Mouse (Mus musculus) thymus, postnatal 10 days (tissue): ENCODE measurements at regions not wholly inside any gene's neighbourhood (a gene's known extent, or its start where the extent isn't known, plus 50 kb on each side); places are given as distances from the start of the nearest gene placed in this dataset.

ENCODE experiments used
- DNase-seq, 2 experiments: peaks; one replicate each; pipeline ENCODE4 v3.0.0; 2021; ENCODE audit warnings: low spot score in 2 of 2

DNA sequence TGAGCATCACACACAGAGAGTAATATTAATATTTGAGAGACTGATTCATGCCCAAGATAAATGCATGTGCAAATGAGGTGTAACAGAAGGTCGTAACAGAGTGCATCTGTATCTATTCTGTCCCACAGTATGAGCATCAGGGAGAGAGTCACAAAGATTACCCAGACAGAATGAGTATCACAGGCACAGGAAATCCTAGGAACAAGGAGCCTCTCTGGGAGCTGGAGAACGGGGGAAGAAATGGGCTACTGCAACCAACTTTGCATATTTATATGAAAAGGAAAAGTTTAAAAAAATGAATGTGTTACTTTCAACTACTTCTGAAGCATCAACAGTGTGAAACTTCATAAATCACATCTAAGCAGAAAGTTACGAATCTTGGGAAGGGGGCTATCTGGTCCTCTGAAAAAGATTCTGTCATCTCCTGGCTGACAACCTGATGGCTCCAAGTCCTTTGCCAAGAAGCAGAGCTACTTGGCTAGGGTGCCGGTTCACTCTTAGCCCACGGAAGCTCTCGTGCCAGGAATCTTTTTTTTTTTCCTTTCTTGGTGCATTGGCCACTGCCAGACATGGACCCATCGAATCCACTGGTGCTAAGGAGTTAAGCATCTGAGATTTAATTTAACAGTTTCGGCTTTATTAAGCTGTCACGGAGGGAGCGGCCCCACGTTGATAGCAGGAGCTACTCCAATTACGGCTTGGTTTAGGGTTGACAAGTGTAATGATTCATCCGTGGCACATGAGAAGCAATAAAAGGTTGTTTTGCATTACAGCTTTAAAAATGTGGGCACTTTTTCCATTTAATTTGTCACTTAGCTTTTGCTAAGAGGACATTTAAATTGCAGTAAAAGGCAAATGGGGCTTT lies 277.6 kb upstream of the Smim15 start:
- no peak for DNase-seq

DNA sequence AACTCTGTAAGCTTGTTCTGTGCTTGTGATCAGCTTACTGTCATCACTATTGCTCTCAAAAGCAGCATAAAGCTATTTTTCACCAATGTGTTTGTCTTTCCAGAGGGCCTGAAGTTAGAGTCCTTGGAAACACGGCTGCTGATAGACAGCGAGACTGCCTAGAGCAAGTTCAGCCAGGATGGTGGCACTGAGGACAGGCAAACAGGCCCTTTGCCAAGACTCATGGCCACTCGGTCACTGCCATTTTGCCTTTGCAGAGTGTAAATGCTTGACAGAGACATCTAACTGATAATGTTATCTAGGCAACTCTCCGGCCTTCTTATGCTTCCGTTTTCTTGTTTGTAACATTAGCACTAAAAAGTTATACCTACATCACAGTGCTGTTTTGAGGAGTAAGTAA lies 280.3 kb upstream of the Smim15 start:
- DNase-seq: no peak

DNA sequence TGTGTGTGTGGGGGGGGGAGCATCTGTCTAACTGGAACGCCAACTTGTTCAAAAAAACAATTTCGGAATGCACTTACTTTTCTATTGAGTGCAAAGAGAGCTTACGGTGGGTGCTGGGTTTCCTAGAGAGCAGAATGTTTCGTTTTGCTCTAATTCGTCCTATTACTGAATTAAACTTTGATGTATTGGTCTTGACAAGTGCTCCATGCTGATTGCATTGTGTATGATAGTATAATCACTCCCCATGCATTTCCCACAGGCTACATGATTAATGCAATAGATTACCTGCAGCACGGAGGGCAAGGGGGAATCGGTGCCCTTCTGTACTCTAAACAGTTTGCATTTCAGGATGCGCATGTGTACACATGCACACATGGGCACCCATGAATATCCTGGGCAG lies 283.7 kb upstream of the Smim15 start:
- no peak for DNase-seq

DNA sequence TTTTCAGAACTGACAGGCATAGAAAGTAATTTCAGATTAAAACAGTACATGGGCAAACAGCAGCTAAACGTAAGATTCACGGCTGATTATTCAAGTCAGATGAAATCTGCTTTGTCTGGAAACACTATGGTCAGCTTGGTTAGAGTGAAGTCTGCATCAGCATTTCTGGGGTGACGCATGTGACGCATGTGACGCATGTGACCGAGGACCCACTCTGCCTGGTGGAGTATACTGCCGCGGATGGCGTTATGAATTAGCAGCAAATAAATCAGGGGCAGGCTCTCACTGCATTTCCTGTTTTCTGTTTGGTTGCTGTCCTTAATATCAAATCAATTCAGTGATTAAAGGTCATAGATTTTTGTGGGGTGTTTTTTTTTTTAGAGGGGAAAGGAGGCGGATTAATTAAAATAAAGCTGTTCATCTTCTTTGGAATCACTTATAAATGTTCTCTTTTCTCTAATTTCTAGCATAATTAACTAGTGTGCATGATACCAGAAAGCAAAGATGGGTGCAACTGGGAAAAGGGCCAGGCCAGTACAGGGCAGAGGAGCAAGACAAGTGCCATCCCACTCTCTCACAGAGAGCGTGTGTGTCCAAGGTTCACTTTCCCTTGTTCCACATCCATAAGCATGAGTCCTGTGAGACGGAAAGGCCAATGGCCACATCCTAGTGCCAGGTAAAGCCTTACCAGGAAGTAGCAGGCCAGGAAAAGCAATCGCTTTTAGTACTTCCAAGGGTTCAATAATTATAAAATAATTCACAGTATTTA lies 285.7 kb upstream of the Smim15 start:
- DNase-seq: no peak

DNA sequence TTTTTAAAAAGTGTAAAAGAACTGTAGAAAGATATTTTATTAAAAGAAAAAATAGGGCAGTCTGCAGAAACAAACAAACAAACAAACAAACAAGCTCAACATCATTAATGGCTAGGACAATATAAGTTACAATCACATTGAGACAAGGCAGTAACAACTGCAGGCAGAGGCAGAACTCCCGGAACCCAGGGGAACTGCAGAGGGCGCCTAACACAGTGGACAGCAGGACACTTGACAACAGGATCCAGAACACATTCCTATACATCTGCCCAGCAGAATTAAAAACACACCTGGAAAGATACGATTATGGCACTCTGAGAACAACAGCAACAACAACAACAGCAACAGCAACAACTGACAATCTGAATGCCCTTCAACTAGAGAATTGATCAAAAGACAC lies 291.5 kb upstream of the Smim15 start:
- DNase-seq: no peak

DNA sequence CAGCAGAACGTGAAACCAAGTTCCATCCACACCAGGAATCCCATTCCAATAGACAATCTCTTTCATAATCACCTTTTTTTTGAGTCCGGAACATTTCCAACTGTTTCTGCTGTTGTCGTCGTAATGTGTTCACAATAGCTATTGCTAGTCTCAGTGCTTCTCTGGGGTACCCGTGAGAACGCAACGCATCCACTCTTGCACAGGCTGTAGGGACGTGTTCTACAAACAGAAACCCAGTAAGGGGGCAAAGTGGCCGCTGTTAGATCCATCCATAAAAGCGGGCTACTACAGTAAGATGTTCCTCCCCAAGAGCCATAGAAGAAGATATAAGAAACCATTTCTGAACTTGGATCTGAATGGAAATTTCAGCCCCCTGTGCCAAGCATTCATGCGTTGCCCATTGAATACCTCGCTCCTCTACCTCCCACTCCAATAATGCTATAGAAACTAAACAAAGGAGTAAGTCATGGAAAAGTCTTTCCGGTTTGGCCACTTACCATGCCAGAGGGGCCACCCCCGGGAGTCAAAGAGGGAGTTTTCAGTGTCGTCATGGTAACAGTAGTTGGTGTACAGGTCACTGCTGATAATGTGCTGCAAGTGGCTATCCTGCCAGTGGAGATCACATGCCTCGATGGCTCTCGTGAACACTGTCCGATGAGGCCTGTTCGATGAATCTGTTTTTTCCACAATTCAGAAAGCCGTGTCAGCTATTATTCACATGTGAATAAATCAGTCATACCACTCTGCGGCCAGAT lies 300.6 kb upstream of the Smim15 start:
- no peak for DNase-seq

DNA sequence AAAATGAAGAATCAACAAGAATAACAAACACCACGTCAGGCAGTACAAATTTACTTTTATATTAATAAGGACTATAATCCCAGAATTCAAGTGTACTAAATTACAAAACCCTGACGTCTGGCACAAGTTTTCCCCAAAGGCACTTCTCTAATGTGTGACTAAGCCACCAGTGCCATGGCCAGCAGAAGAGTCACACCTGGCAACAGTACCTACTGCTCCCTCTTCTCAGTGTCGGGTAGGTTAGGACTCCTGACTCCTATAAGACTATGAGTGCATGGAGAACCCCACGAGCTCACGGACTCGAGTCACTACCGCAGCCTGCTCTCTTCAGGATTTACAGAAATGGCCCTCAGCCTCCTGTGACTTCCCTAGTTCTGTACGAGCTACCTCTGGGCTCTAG lies 307.7 kb upstream of the Smim15 start:
- DNase-seq: no peak

DNA sequence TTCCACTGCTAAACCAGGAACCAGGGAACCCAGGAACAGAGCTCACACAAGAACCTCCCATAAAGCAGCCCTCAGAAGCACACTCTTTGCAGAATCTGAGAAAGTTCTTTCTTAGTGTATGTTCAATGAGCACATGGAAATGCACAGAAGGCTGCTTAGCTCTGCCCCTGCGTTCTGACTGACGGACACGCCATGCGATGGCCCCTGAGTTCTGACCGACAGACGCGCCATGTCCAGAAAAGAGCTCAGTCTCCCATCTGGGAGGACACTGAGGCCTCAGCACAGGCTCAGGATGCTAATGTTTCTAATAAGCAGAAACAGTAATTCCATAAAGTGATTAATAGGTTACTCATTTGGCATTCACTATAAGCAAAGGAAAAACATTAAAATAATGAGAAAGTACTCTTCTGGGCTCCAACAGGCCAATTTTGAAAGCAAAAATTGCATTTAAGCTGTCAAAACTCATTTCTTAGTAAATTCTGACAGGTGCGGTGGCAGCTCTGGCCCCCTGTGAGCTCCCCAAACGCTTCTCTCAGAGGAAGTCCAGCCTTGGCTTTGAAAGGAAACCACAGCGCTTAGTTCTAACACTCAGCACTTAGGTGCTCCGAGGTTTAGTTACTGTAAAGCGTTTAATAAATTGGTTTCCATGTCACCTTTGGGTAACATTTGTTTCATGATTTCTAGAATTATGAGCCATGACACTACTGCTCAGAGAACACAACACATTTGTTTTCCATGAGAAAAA lies 309.9 kb upstream of the Smim15 start:
- no peak for DNase-seq

DNA sequence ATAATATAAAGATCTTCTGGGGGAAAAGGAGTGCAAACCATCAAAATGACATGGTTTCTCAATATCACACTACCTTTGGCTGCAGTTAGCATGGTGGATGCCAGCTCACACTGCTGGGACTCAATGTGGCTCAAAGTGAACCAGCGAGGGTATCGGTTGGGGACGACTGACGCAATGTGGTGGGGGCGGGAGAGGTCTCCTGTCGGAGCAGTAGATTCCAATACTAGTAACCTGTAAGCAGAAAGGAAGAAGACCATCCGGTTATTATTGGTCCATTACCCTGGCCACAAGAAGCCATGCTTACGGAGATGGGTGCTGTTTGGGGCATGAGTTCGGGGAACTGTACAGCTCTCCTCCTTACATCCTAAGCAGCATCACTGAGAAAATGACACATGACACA lies 313.3 kb upstream of the Smim15 start:
- no peak for DNase-seq

DNA sequence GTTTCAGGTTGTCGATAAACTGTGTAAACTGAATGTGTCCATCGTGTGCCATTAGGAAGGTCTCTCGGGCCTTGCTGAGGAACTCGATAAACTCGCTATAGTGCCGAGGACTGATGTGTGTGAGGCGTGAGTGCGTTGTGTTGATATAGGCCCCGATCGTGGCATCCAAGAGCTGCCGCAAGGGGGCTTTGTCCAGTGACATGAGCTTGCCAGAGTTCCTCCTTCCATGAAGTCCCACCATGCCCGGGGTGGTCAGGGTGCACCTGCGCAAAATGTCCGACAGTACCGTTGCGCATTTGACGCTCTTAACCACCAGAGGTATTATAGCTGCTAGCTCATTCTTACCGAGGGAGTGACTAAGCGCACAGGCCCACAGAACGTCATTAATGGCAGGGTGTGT lies 317.8 kb upstream of the Smim15 start:
- no peak for DNase-seq

DNA sequence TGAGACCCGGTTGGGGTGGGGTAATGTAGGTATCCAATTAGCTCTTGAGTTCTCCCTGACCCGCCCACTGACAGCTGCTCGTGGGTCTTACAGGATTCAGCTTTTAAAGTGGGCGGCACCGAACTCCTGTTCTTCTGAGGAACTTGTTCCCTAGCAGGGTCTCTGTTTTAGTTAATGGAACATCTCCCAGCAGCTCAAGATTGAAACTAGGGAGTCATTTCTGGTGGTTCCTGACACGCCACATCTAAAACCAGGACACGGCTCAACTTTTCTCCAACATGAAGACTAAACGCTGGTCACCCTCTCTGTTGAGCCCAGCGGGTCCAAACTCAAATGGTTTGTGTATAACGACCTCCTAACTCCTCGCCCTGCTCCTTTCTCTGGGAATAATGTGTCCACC lies 322.3 kb upstream of the Smim15 start:
- no peak for DNase-seq

DNA sequence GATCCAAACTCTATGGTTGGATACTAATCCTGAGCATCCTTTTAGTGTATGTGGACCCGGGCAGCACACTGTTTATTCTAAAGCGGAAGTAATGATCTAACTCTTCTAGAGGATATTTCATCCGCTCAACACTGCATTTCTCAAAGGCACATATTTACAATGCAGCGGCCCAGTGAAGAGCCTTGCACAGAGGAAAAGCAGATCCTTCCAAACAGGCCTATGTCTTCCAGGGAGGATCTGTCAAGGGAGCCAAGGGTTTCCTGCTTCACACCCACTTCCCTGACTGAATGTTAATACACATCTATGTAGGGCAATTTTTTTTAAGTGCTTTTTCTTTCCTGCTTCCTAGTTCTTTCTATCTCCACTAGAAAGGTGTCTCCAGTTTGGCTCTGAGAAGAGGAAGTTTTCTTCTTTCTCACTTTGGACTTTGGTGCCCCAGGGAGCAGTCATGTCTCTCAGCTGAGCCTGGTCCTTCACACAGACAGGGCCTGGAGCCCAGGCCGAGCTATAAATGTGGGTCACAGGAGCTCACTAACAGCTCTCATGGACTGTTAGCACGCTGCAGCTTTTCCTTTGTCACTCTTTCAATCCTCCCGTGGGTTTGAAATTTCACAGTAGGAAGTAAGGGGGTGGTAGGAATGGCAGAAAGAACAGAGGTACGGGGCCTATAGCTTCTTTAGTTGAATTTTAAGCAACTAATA lies 323.2 kb upstream of the Smim15 start:
- no peak for DNase-seq

DNA sequence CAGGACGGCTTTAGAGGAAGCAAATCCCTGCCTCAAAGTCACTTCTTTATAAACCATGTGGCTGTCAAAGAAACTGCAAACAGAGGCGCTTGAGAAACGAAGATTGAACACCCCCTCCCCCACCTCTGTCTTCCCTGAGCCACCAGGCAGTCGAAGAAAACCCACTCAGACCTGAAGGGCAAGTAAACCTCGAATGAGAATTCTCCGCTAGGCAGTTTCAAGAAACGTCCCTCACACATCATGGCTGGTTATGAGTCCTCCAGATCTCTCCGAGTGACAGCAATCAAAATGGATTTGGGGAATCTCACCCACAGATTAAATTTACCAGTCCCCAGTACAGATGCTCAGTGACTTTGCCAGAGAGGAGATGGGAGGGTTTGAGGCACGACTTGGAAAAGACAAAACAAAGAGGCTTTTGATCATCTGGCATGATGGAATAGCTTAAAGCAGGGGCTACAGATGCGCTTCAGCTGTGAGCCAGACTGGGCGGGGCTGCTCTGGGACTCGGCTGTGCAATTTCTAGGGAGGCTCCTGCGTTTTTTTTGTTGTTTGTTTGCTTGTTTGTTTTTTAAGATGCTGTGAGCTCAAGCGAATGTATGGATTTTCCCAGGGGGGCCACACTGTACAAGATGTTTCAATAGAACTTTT lies 325.1 kb upstream of the Smim15 start:
- no peak for DNase-seq

DNA sequence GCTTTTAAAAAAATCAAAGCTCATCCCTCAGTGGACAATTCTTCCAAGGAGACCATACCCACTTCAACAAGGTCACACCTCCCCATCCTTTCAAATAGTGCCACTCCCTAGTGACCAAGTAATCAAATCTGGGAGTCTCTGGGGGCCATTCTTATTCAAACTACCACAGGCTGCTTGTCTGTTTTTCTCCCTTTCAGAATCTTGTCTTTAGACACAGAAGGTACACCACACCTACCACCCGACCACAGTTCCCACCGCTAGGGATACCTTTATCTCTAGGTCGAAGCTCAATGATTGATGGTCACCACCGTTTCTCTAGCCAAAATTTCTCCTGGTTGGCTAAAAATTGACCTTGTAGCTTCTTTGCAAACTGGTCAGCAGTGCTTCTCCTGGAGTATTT lies 328.6 kb upstream of the Smim15 start:
- DNase-seq: no peak

DNA sequence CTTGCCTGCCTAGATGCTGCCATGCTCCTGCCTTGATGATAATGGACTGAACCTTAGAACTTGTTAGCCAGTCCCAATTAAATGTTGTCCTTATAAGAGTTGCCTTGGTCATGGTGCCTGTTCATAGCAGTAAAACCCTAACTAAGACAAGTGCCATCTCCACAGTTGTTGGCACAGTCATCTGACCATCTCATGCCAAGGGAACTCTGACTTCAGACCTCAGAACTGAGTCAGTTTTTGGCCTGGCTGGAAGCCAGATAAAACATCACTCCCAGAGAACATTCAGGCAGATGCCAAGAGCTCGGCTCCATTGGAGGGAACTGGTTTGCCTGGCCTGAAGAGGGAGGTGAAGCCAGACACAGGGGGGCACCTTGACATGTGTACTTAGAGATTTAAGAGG lies 330.2 kb upstream of the Smim15 start:
- no peak for DNase-seq

DNA sequence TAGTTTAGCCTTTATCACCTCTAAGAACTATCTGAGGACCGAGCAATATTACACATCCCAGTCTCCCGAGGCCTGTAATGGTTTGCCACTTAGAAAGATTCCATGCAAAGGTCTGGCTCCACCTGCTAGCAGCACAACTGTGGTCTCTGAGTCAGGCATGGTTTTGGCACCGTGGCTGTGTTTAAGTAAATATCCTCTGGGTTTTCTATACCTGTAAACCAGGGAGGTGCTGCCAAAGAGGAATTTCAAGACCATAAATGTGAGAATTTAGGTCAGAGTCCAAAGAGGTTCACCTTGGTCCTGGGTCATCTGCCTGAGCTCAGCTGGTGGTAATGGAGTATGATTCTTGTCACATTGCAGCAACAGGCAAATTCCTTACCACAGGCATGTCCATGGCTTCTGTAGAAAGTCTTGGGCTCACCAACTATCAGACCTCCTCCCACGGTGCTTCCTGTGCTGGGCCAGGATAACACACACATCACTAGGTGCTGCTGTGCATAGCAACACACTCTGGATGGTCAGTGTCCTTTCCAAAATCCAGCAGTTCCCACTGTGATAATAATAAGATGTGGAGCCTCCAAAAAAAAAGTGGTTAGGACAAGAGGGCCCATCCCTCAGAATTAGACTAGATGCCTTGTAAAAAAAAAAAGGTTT lies 332.8 kb upstream of the Smim15 start:
- no peak for DNase-seq

DNA sequence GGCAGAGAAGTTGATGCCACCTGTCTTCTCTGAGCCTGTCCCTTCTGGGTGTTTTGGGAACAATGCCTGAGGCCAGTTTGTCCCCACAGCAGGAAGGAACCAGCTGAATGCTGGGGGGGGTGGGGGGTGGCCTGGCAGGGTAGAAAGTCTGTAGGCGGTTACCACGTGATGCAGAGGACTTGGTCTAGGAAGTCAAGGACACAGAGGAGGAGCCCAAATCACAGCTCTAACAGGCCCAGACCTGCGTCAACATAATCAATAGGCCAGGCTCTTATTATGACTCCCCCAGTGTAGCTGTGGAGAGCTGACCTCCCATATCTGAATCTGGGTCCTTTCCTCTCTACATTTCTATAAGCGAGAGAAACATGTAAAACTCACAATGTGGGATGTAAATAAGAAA lies 333.9 kb upstream of the Smim15 start:
- DNase-seq: no peak

DNA sequence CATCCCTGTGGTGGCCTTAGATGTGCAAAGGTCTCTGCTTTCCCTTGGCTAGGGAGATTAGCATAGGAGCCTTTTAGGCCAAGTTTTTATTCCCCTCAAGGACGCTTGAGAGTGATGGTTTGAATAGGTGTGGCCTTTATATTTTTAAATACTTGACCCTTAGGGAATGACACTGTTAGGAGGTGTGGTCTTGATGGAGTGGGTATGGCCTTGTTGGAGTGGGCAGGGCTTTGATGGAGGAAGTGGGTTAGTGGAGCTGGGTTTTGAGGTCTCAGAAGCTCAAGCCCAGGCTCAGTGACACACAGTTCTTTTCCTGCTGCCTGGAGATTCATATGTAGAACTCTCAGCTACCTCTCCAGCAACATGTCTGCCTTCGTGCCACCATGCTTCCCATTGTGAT lies 334.4 kb upstream of the Smim15 start:
- DNase-seq: no peak

DNA sequence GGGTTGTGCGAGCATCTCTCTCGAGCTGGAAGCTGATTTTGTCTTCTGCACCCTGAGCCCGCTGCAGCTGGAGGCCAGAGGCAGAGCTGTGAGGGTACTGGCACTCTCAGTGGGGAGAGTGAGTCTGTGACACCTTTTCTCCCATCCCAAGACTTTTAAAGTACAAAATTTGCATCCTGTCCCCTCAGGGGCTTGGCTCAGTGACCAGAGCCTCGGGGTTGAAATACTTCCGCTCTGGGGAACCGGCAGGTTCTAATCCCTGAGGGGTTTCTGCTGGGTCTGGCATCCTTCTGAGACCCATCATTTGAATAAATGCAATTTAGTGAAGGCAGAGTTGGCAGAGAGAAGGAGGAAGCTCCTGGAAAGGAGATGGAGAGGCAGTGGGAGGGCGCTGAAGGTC lies 340.5 kb upstream of the Smim15 start:
- DNase-seq: no peak
